Mouse (Mus musculus): ENCODE results near the gene Ctdspl. TPM values are rescaled to one million over a fixed set of nuclear protein-coding genes. Genes with fewer than 3 reads are reported as not detected.

Ctdspl gene
- polyA plus RNA-seq, 1 experiment from 2014 or later = 7.3 TPM

DNA sequence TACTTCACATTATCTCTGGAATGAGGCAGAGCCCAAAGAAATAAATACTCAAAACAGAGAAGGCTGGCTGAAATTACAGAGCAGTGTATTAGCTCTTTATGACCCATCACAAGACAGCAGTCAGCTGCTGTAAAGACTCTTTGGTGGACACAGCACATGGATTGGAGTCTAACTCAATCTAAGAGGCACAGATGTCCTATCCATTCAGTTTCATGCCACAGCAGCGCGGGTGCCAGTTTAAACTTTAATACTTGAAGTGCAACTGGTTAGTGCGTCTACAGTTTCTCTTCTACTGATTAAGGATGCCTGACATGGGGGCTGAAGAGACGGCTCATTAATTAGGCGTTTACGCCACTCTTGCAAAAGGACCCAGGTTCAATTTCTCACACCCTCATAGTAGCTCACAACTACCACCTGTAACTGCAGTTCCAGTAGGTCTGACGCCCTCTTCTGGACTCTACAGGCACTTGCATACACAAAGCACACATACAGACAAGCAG, 99.6 kb downstream of the Ctdspl start:
- no peaks in the 10 kb centered on the region for H3K27me3 ChIP-seq (replicated peaks)
- no peak overlapping the region for H3K9ac ChIP-seq
- H3K9me3 ChIP-seq = no peaks in the 10 kb centered on the region
- no peak overlapping the region for H3K4me3 ChIP-seq
- no peaks in the 10 kb centered on the region for H3K36me3 ChIP-seq
- ATAC-seq (ENCODE audit: low FRiP score, low read depth) = no peak
- H3K27ac ChIP-seq = no peak overlapping the region
- 84% methylated on average over 7 of the region's 7 CpGs for WGBS
- H3K4me1 ChIP-seq = no peaks in the 10 kb centered on the region
- no peak overlapping the region for H3K4me2 ChIP-seq (replicated peaks)

DNA sequence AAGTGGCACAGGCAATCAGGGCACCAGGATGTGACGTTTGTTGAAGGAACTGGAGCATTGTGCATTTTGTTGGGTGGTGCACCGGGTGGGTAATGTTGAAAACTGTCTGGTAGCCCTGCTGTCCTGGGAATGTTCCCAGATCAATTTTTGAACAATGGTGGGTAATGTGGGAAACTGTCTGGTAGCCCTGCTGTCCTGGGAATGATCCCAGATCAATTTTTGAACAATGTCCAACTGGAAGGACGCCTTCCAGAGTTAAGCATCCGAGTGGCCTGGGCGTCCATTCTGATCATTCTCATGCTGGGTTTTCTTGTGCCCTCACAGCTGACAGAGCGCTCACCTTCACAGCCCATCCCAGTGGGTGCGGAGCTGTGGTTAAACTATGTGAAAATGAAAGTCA, 101.1 kb downstream of the Ctdspl start:
- WGBS = 94% methylated on average over 7 of the region's 7 CpGs
- H3K4me1 ChIP-seq = peaks cover 8% of the 10 kb centered on the region
- no peak overlapping the region for H3K27ac ChIP-seq
- H3K9ac ChIP-seq = no peak overlapping the region
- no peak overlapping the region for H3K4me3 ChIP-seq
- no peaks in the 10 kb centered on the region for H3K36me3 ChIP-seq
- H3K27me3 ChIP-seq (replicated peaks) = no peaks in the 10 kb centered on the region
- H3K9me3 ChIP-seq = no peaks in the 10 kb centered on the region
- no peak overlapping the region for H3K4me2 ChIP-seq (replicated peaks)
- no peak for ATAC-seq (ENCODE audit: low FRiP score, low read depth)

DNA sequence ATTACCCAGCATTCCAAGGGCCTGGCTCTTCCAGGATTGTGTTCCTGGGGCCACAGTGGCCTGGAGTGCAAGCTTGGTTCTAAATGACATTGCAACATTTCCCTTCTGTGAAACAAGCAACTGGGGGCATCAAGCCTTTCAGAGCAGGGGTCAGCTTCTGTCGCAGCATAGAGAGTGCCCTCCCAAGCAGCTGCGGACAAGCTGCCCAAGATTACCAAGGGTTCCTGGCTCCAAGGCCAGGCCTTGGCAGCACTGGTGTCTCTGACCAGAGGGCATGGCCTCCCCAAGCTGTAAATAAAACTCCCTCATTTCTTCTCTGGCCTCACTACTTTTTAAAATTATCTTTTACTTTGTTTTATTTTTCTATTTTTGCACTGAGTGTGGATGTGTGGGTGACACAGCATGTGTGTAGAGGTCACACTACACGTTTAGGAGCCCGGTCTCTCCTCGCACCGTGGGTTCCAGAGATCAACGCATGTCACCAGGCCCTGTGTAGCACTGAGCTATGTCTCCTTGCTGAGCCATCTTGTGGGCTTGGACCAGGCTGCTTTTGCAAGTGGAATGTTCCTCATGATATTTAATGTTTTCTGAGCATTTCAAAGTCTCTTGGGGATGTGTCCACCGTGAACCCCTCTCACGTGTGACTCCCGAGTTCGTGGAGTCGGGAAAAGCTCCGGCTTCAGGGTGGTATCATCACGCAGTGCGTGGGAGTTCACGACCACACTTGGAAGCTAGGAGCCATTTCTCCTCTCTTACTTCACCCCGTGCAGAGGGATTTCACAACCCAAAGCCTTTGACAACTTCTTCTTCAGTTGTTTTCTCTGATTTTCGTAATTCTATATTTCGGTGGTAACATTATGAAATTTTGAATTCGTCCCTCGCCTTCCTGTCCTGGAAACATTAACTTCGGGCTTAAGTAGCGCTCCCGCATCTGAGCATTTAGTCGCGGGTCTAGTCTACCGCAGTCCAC, 102.3 kb downstream of the Ctdspl start:
- Histone ChIP-seq H3K4me1 (peaks cover 20% of the 10 kb centered on the region), H3K27me3 (replicated peaks) (no peaks in the 10 kb centered on the region), H3K9me3 (no peaks in the 10 kb centered on the region), H3K4me2 (replicated peaks) (no peak overlapping the region), H3K4me3 (no peak overlapping the region), H3K36me3 (no peaks in the 10 kb centered on the region), H3K27ac (no peak overlapping the region), H3K9ac (no peak overlapping the region)
- WGBS = 96% methylated on average over 27 of the region's 27 CpGs
- no peak for ATAC-seq (ENCODE audit: low FRiP score, low read depth)

DNA sequence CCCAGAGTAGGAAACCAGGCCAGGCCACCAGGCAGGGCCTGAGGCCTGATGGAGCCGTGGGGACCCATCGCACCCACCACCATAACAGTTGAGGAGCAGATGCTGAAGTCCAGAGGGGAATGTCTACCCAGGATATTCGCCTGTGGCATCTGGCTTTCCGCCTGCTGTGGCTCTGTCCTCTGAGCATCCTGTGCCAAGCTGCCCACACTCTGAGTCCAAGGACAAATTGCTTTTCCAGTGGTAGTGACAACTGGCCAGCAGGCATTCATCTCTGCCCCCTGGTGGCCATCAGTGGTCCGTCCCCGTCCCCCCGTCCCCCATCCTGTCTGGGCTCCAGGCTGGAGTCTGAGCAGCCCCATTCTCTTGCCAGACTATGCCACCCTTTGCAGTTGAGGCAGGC, 103.3 kb downstream of the Ctdspl start:
- Histone ChIP-seq H3K4me1 (peaks cover 26% of the 10 kb centered on the region), H3K4me3 (no peak overlapping the region), H3K27me3 (replicated peaks) (no peaks in the 10 kb centered on the region), H3K9me3 (no peaks in the 10 kb centered on the region), H3K9ac (no peak overlapping the region), H3K27ac (no peak overlapping the region), H3K36me3 (no peaks in the 10 kb centered on the region), H3K4me2 (replicated peaks) (no peak overlapping the region)
- WGBS = 58% methylated on average over 7 of the region's 7 CpGs
- ATAC-seq (ENCODE audit: low FRiP score, low read depth) = peak; percentile 46; the same call in 1 of the 2 replicates

DNA sequence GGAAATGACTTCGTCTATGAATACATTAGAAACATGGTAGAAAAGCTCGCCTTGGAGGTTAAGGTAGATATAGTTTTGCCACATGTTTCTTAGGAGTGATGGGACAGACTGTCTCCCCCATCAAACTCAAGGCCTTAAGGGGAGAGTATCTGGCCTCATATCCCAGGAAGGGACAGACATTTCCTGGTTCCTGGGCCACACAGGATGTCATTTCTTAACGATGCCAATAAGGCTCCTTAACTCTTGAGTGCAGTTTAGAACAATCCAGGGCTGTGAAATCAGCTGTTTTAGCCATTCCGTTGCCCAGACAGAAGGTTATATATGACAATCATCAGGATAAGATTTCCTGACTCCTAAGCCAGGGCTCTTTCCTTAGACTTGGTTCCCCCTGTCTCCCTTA, 104.8 kb downstream of the Ctdspl start:
- H3K9ac ChIP-seq = no peak overlapping the region
- H3K4me3 ChIP-seq = no peak overlapping the region
- H3K36me3 ChIP-seq = no peaks in the 10 kb centered on the region
- no peak overlapping the region for H3K27ac ChIP-seq
- no peak for ATAC-seq (ENCODE audit: low FRiP score, low read depth)
- H3K4me1 ChIP-seq = peaks cover 30% of the 10 kb centered on the region
- no peaks in the 10 kb centered on the region for H3K9me3 ChIP-seq
- H3K27me3 ChIP-seq (replicated peaks) = no peaks in the 10 kb centered on the region
- 87% methylated on average over 4 of the region's 4 CpGs for WGBS
- no peak overlapping the region for H3K4me2 ChIP-seq (replicated peaks)

DNA sequence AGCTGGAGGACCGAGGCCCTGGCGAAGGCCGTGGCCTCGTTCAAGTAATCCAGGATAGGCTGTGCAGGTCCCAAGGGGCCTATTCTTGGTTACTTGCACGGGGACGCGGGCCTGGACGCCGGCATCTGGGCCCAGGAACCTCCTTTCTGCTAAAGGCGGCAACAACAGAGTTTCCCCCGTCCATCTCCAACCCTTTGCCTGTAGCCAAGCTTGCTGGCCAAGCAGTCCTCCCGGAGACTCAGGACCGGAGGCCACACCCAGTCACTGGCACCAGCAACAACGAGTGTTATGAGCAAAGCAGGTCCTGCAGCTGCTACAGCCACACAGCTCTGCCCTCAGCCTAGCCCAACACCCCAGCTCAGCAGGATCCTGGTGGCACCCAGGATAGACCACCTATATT, 105.5 kb downstream of the Ctdspl start:
- H3K4me3 ChIP-seq = no peak overlapping the region
- H3K4me1 ChIP-seq = peaks cover 32% of the 10 kb centered on the region
- no peak for ATAC-seq (ENCODE audit: low FRiP score, low read depth)
- H3K4me2 ChIP-seq (replicated peaks) = no peak overlapping the region
- no peaks in the 10 kb centered on the region for H3K9me3 ChIP-seq
- H3K27ac ChIP-seq = no peak overlapping the region
- H3K36me3 ChIP-seq = no peaks in the 10 kb centered on the region
- H3K27me3 ChIP-seq (replicated peaks) = no peaks in the 10 kb centered on the region
- 80% methylated on average over 14 of the region's 14 CpGs for WGBS
- no peak overlapping the region for H3K9ac ChIP-seq

DNA sequence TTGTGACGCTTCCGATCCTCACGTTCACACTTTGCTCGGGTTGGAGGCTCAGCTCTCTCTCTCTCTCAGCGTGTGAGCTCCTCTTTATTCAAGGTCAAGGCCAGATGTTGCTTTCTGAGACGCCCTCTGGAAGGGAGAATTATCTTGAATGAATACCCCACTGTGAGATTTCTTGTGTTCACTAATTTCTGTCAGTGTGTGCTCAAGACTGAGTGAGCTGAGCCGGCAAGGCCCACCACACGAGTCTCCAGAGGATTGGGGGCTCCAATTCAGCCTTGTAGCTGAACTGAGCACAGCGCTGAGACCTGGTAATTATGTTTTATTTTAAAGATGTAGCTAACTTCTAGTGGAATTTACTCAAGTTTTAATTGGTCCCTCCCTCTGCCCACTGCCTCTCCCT, 106.3 kb downstream of the Ctdspl start:
- Histone ChIP-seq H3K9ac (no peak overlapping the region), H3K4me1 (peaks cover 34% of the 10 kb centered on the region), H3K27me3 (replicated peaks) (no peaks in the 10 kb centered on the region), H3K27ac (no peak overlapping the region), H3K9me3 (no peaks in the 10 kb centered on the region), H3K4me2 (replicated peaks) (no peak overlapping the region), H3K4me3 (no peak overlapping the region), H3K36me3 (no peaks in the 10 kb centered on the region)
- no peak for ATAC-seq (ENCODE audit: low FRiP score, low read depth)
- 47% methylated on average over 9 of the region's 9 CpGs for WGBS

DNA sequence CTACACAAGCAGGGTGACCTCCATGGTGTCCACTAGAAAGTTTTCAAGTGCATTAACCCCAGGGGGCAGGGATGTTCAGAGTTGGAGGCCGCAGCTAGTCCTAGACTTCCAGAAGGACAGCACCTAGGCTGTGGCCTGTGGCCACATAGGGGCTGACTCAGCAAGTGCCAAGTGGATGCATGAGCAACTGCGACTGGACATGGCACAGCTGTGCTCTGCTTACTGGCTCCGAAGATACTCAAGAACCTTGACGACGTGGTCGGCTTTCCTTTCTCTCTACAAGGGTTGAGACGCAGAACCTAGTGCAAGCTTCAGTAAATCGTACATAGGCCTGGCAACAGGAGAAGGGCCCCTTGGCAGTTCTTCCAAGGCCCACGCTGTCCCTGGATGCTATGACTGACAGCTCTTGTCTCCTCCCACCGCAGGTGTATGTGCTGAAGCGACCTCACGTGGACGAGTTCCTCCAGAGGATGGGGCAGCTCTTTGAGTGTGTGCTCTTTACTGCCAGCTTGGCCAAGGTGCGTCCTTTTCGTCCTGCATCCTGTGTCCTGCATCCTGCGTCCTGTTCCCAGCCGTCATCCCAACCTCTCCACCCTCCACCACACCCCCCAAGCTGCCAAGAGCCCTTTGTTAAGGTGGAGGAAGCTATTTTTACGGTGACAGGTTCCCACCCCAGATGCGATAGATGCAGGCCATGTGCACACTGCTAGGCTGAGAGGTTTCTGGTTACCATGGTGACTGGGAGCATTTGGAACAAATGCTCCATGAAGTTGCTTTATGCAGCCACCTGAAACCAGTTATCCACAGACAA, 107.1 kb downstream of the Ctdspl start:
- H3K9ac ChIP-seq = no peak overlapping the region
- no peak overlapping the region for H3K4me3 ChIP-seq
- no peak overlapping the region for H3K27ac ChIP-seq
- H3K4me1 ChIP-seq = peaks cover 34% of the 10 kb centered on the region
- peaks cover 5% of the 10 kb centered on the region; the same call in 1 of the 2 replicates for H3K36me3 ChIP-seq
- no peaks in the 10 kb centered on the region for H3K9me3 ChIP-seq
- ATAC-seq (ENCODE audit: low FRiP score, low read depth) = peak; percentile 73
- H3K27me3 ChIP-seq (replicated peaks) = no peaks in the 10 kb centered on the region
- WGBS = 67% methylated on average over 19 of the region's 19 CpGs
- H3K4me2 ChIP-seq (replicated peaks) = peak overlapping the region; percentile 19; the same call in 1 of the 2 replicates

DNA sequence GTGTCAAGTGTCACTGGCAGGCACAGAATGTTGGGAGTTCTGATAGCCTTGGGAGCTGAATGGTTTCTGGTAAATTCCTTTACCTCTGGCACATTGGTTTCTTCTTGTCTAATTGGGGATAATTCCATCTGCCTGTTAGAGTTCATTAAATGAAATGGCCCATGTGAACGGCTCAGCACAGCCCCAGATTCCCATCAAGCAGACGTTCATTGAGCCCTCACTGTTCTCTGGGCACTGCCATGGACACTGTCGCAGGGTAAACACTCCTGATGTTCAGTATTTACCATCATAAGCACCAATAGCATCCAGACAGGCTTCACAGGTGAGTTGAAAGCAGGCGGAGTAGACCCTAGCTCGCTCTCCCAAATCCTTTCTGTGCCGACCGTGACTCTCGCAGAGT, 107.8 kb downstream of the Ctdspl start:
- H3K27me3 ChIP-seq (replicated peaks) = no peaks in the 10 kb centered on the region
- no peaks in the 10 kb centered on the region for H3K9me3 ChIP-seq
- no peak overlapping the region for H3K27ac ChIP-seq
- H3K4me2 ChIP-seq (replicated peaks) = no peak overlapping the region
- no peak overlapping the region for H3K4me3 ChIP-seq
- no peak overlapping the region for H3K9ac ChIP-seq
- WGBS = 74% methylated on average over 8 of the region's 8 CpGs
- H3K36me3 ChIP-seq = peaks cover 7% of the 10 kb centered on the region; the same call in 1 of the 2 replicates
- no peak for ATAC-seq (ENCODE audit: low FRiP score, low read depth)
- peaks cover 34% of the 10 kb centered on the region for H3K4me1 ChIP-seq

DNA sequence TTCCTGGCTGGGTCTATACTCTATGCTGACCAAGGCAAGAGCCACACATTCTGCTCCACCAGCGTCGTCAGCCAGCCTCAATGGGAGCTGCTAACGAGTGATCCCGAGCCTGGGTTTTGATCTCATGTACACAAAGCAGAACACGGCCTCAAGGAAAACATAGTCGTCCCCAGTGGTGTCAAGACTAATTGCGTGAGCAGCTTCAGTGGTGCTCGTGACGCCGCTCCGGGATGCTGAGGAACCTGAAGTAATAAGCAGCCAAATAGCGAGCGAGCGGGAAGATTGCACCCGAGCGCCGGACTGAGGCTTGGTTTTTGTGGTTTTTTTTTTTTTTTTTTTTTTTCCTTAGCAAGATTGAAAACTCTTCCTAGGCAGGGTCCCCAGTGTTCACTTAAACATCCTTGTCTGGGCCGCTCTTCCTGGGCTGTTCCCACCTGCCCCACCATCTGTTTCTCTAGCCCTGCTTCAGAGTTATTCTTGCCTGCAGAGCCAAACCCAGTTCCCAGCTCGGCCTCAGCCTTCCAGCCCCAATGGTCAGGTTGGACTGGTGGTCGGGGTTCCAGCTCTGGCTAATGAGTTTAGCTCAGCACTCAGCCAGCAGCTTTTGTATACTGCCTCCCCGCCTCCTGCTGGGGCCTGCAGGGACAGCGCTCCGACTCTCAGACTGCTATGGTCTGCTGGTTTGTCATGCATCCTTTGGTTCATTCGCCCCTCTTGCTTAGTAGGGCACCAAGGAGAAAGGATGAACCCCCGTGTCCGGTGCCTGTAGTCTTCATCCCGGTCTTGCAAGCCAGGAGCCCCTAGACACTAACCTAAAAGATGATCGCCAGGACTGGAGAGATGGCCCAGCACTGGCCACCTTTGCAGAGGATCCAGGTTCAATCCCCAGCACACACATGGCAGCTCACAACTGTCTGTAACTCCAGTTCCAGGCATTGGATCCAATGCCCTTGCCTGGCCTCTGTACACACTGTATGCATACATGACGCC, 108.7 kb downstream of the Ctdspl start:
- Histone ChIP-seq H3K36me3 (peaks cover 7% of the 10 kb centered on the region; the same call in 1 of the 2 replicates), H3K27me3 (replicated peaks) (no peaks in the 10 kb centered on the region), H3K9ac (no peak overlapping the region), H3K4me3 (no peak overlapping the region), H3K27ac (no peak overlapping the region), H3K4me1 (peaks cover 34% of the 10 kb centered on the region), H3K9me3 (no peaks in the 10 kb centered on the region), H3K4me2 (replicated peaks) (no peak overlapping the region)
- no peak for ATAC-seq (ENCODE audit: low FRiP score, low read depth)
- WGBS = 73% methylated on average over 29 of the region's 29 CpGs

DNA sequence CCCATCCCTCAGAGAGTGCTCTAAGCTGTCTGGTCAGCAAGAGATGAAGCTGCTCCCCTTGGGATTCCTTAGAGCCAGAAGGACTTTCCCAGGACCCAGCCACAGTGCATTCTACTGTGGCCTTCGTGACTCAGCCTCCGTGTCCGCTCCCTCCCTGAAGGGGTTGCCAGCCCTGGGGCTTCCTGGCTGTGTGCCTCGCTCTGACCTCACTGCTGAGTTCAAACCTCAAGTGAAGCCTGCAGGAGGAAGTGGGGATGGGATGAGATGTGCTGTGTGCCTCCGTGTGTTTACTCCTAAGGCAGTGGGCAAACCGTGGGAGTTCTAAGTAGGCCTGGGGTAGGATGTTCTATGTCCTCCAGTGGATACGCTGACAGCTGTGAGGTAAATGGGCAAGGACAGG, 109.6 kb downstream of the Ctdspl start:
- Histone ChIP-seq H3K27me3 (replicated peaks) (no peaks in the 10 kb centered on the region), H3K9me3 (no peaks in the 10 kb centered on the region), H3K27ac (no peak overlapping the region), H3K4me3 (no peak overlapping the region), H3K36me3 (peaks cover 10% of the 10 kb centered on the region; the same call in 1 of the 2 replicates), H3K9ac (no peak overlapping the region), H3K4me1 (peaks cover 34% of the 10 kb centered on the region), H3K4me2 (replicated peaks) (no peak overlapping the region)
- ATAC-seq (ENCODE audit: low FRiP score, low read depth) = no peak
- 84% methylated on average over 7 of the region's 7 CpGs for WGBS
